Comparison of ENCODE assay signal across 9 mouse cellular contexts in genomic region chr7:43495343-43496021, GRCm38 (mm10). TPM values are rescaled to one million over a fixed set of nuclear protein-coding genes. Genes with fewer than 3 reads are reported as not detected.
DNase-seq lines count a peak whose midpoint lies in the region; ATAC-seq and TF ChIP-seq lines count a peak whose summit lies in the region.
"Had no signal": no experiment of that assay in that cellular context is flagged by ENCODE, and none has a peak within 500 bp of the region (broad histone marks: within the 10 kb centered on the region; RNA-seq: fewer than 3 reads in every experiment).

No protein-coding gene starts in this region.

- DNase-seq in lung, adult 18-20 months = peak; percentile 14 to 30
- no peak for DNase-seq in lung, postnatal 25 days (ENCODE audit: low spot score)
- DNase-seq in adrenal gland, postnatal 10 days = peak; percentile 56
- DNase-seq in embryonic facial prominence, embryonic 14.5 days (ENCODE audit: low spot score) = peak; percentile 53
- peak; percentile 56 for DNase-seq in kidney, adult 18-20 months
- no peak for DNase-seq in lung, adult 2 months
- peak; percentile 77 for DNase-seq in right cerebral cortex, adult 18-20 months
- DNase-seq in spleen, postnatal 4 days (ENCODE audit: low spot score in 2 of 2) = no peak

- no peak overlapping the region for H3K27ac ChIP-seq in embryonic facial prominence, embryonic 14.5 days (replicated peaks; ENCODE audit: low read depth, low read length)
- H3K27ac ChIP-seq: limb, embryonic 12.5 days had no signal

- peak; percentile 57 for TF ChIP-seq CTCF in lung, adult 2 months (IDR thresholded peaks at IDR 0.05; ENCODE audit: insufficient read depth, low read length)

- no peak for TF ChIP-seq POLR2A in lung, adult 2 months (IDR thresholded peaks at IDR 0.05; ENCODE audit: borderline replicate concordance, extremely low read depth, low read depth, low read length)

- no peak overlapping the region for H3K4me3 ChIP-seq in embryonic facial prominence, embryonic 14.5 days (ENCODE audit: low read depth, low read length)
- H3K4me3 ChIP-seq in lung, adult 2 months (replicated peaks; ENCODE audit: extremely low read depth, low read depth, low read length) = no peak overlapping the region
- H3K4me3 ChIP-seq: limb, embryonic 12.5 days had no signal

- H3K36me3 ChIP-seq in embryonic facial prominence, embryonic 14.5 days (ENCODE audit: control insufficient read depth, insufficient read depth, low read length) = no peaks in the 10 kb centered on the region
- H3K36me3 ChIP-seq: limb, embryonic 12.5 days had no signal

- ATAC-seq in embryonic facial prominence, embryonic 14.5 days (ENCODE audit: low read depth) = peak; percentile 67; the same call in 1 of the 2 replicates

- 17% methylated on average over 21 of the region's 21 CpGs for WGBS in embryonic facial prominence, embryonic 14.5 days
- WGBS in lung, adult 2 months = 19% methylated on average over 21 of the region's 21 CpGs

- H3K4me2 ChIP-seq in embryonic facial prominence, embryonic 14.5 days (ENCODE audit: low read depth, low read length) = no peak overlapping the region
- H3K4me2 ChIP-seq: limb, embryonic 12.5 days had no signal

- H3K9ac ChIP-seq in embryonic facial prominence, embryonic 14.5 days (ENCODE audit: low read depth, low read length) = no peak overlapping the region
- H3K9ac ChIP-seq: limb, embryonic 12.5 days had no signal

- H3K27me3 ChIP-seq in embryonic facial prominence, embryonic 14.5 days (replicated peaks; ENCODE audit: control insufficient read depth, insufficient read depth, low read length) = peaks cover 5% of the 10 kb centered on the region

- no peaks in the 10 kb centered on the region for H3K9me3 ChIP-seq in embryonic facial prominence, embryonic 14.5 days (ENCODE audit: control insufficient read depth, low read length)

- H3K4me1 ChIP-seq in embryonic facial prominence, embryonic 14.5 days (ENCODE audit: control insufficient read depth, insufficient read depth, low read length) = no peaks in the 10 kb centered on the region
- H3K4me1 ChIP-seq in lung, adult 2 months (ENCODE audit: control insufficient read depth, insufficient read depth, low read length) = no peaks in the 10 kb centered on the region
- H3K4me1 ChIP-seq: limb, embryonic 12.5 days had no signal

RNA-seq across cellular contexts. Expression of gene Iglon5, which starts 5.6 kb away (rescaled TPM):
- total RNA-seq in adrenal gland, postnatal 10 days (2021) = 1 to 10 TPM; 1.3 to 2.4 TPM
- polyA plus RNA-seq in embryonic facial prominence, embryonic 14.5 days (2014; fragmentation: Nextera tagmentation; extraction: Ambion mirVana) = 0.56 and 0.75 TPM in 2 replicates
- polyA plus RNA-seq in lung, adult 2 months (2012; rRNA removed) = 0.85 and 1.0 TPM in 2 replicates

RNA-seq across cellular contexts. Expression of gene 4931406B18Rik, which starts 10.3 kb away (rescaled TPM):
- not detected for total RNA-seq in adrenal gland, postnatal 10 days (2021)
- polyA plus RNA-seq in embryonic facial prominence, embryonic 14.5 days (2014; fragmentation: Nextera tagmentation; extraction: Ambion mirVana) = not detected in 2 replicates
- polyA plus RNA-seq in lung, adult 2 months (2012; rRNA removed) = not detected in 2 replicates
- polyA plus RNA-seq: limb, embryonic 12.5 days had no signal

RNA-seq across cellular contexts. Expression of gene Vsig10l, which starts 32.5 kb away (rescaled TPM):
- total RNA-seq in adrenal gland, postnatal 10 days (2021) = 1 to 10 TPM; 4.7 to 5.4 TPM
- polyA plus RNA-seq in embryonic facial prominence, embryonic 14.5 days (2014; fragmentation: Nextera tagmentation; extraction: Ambion mirVana) = 3.1 and 3.8 TPM in 2 replicates
- polyA plus RNA-seq in lung, adult 2 months (2012; rRNA removed) = 6.6 and 14.2 TPM in 2 replicates

RNA-seq across cellular contexts. Expression of gene Cd33, which starts 48.7 kb away (rescaled TPM):
- 1 to 10 TPM; 3.3 to 4.0 TPM for total RNA-seq in adrenal gland, postnatal 10 days (2021)
- 2.5 and 2.8 TPM in 2 replicates for polyA plus RNA-seq in embryonic facial prominence, embryonic 14.5 days (2014; fragmentation: Nextera tagmentation; extraction: Ambion mirVana)
- polyA plus RNA-seq in lung, adult 2 months (2012; rRNA removed) = 11.6 and 15.3 TPM in 2 replicates

RNA-seq across cellular contexts. Expression of gene Gm45233, which starts 51.6 kb away (rescaled TPM):
- total RNA-seq in adrenal gland, postnatal 10 days (2021) = 1 to 10 TPM in 1 of 2 experiments, under 1 TPM in 1; 0.69 to 1.1 TPM
- polyA plus RNA-seq in embryonic facial prominence, embryonic 14.5 days (2014; fragmentation: Nextera tagmentation; extraction: Ambion mirVana) = 0.25 TPM in 1 of 2 replicates, not detected in the other
- polyA plus RNA-seq in lung, adult 2 months (2012; rRNA removed) = 1.2 and 1.5 TPM in 2 replicates
- polyA plus RNA-seq: limb, embryonic 12.5 days had no signal

Comparison
In these comparisons a context has a peak if more than half of its experiments do, and no peak if none do; other contexts are left out.
1. DNase-seq: peak in lung, adult 18-20 months (2 of 2), adrenal gland, postnatal 10 days (single experiment), embryonic facial prominence, embryonic 14.5 days (single experiment), kidney, adult 18-20 months (single experiment) and right cerebral cortex, adult 18-20 months (single experiment); none in lung, postnatal 25 days (single experiment), lung, adult 2 months (single experiment) and spleen, postnatal 4 days (0 of 2).